Mouse (Mus musculus): ENCODE data around the gene Crct1. TPM values are rescaled to one million over a fixed set of nuclear protein-coding genes. Genes with fewer than 3 reads are reported as not detected.

The Crct1 gene
- polyA plus RNA-seq, 1 experiment = 0.21 TPM

Other genes with a start within 250 kb of the Crct1 start
- not detected in 2 replicates for gene Lce1i, start 236.8 kb downstream of the Crct1 start, polyA plus RNA-seq (2012; rRNA removed)
- not detected in 2 replicates for gene Lce1j, start 225.2 kb downstream of the Crct1 start, polyA plus RNA-seq (2012; rRNA removed)
- gene Lce1k, start 207.8 kb downstream of the Crct1 start, polyA plus RNA-seq (2012; rRNA removed) = not detected in 2 replicates
- gene Kprp, start 188.4 kb downstream of the Crct1 start, polyA plus RNA-seq (2012; rRNA removed) = not detected in 2 replicates
- not detected in 2 replicates for gene Lce1l, start 164.4 kb downstream of the Crct1 start, polyA plus RNA-seq (2012; rRNA removed)
- not detected in 2 replicates for gene 2310050C09Rik, start 145.5 kb downstream of the Crct1 start, polyA plus RNA-seq (2012; rRNA removed)
- not detected in 2 replicates for gene Lce3a, start 89.5 kb downstream of the Crct1 start, polyA plus RNA-seq (2012; rRNA removed)
- gene Lce3b, start 82.7 kb downstream of the Crct1 start, polyA plus RNA-seq (2012; rRNA removed) = 0.26 TPM in 1 of 2 replicates, not detected in the other
- gene Lce3c, start 71.2 kb downstream of the Crct1 start, polyA plus RNA-seq (2012; rRNA removed) = not detected in 2 replicates
- gene Lce3d, start 58.3 kb downstream of the Crct1 start, polyA plus RNA-seq (2012; rRNA removed) = not detected in 2 replicates
- gene Lce3e, start 48.6 kb downstream of the Crct1 start, polyA plus RNA-seq (2012; rRNA removed) = not detected in 2 replicates
- gene Lce3f, start 23.5 kb downstream of the Crct1 start, polyA plus RNA-seq (2012; rRNA removed) = not detected in 2 replicates
- not detected in 2 replicates for gene Lce1m, start 3.4 kb upstream of the Crct1 start, polyA plus RNA-seq (2012; rRNA removed)
- gene Gm4858, start 53.1 kb upstream of the Crct1 start, polyA plus RNA-seq (2012; rRNA removed) = not detected in 2 replicates
- not detected in 2 replicates for gene Crnn, start 129.1 kb upstream of the Crct1 start, polyA plus RNA-seq (2012; rRNA removed)
- gene Flg2, start 181.6 kb upstream of the Crct1 start, polyA plus RNA-seq (2012; rRNA removed) = not detected in 2 replicates